Mouse (Mus musculus) cerebellum, postnatal 4 days (tissue): Measurements from ENCODE around the gene Lypla2.

ENCODE experiments used
- DNase-seq, 2 experiments: peaks; one replicate each; pipeline ENCODE4 v3.0.0; 2022; ENCODE audit warnings: low spot score in 2 of 2, mixed read lengths in 1 of 2

Gene Lypla2

GRCm38 (mm10) chr4:135920304-135921241, 51.9 kb downstream of the Lypla2 start, which contains the start of gene Fuca1:
Gene Fuca1 (plus strand): TSS chr4:135920735.
- DNase-seq, result peak; percentile 94 to 96

GRCm38 (mm10) chr4:135919280-135919639, 53.2 kb downstream of the Lypla2 start:
- no peak for DNase-seq

GRCm38 (mm10) chr4:135918635-135919279, 53.7 kb downstream of the Lypla2 start:
- no peak for DNase-seq
